Mouse (Mus musculus): Measurements from ENCODE around the gene Iqcg. TPM values are rescaled to one million over a fixed set of nuclear protein-coding genes. Genes with fewer than 3 reads are reported as not detected.

Gene Iqcg
- polyA plus RNA-seq, 1 experiment from 2014 or later, result 5.4 TPM

- H3K9me3 ChIP-seq (replicated peaks; ENCODE audit: low read length), result no peaks in the 10 kb centered on the region
- ATAC-seq (replicated peaks; ENCODE audit: low FRiP score, low read depth) (no peak), DNase-seq (ENCODE audit: low spot score) (no peak)
- no peak overlapping the region for H3K9ac ChIP-seq (ENCODE audit: low read depth, low read length)
- TF ChIP-seq CTCF (IDR thresholded peaks at IDR 0.05; ENCODE audit: low read depth), result no peak
- H3K4me1 ChIP-seq (replicated peaks; ENCODE audit: insufficient read depth, low read length), result no peaks in the 10 kb centered on the region
- H3K36me3 ChIP-seq (ENCODE audit: insufficient read depth, low read length), result peaks cover 38% of the 10 kb centered on the region
- H3K4me2 ChIP-seq (ENCODE audit: low read length), result no peak overlapping the region
- H3K27me3 ChIP-seq (ENCODE audit: insufficient read depth, low read length), result no peaks in the 10 kb centered on the region
- 93% methylated on average over 4 of the region's 4 CpGs for WGBS
- H3K4me3 ChIP-seq (replicated peaks; ENCODE audit: low read depth, low read length), result no peak overlapping the region
- H3K27ac ChIP-seq, result no peak overlapping the region
Measured at GRCm38 (mm10) chr16:32981405-32981804, 74.6 kb downstream of the Iqcg start.

GRCm38 (mm10) chr16:32980227-32980626 is 75.8 kb downstream of the Iqcg start:
- H3K4me2 ChIP-seq (ENCODE audit: low read length), result no peak overlapping the region
- 88% methylated on average over 1 of the region's 1 CpGs for WGBS
- no peaks in the 10 kb centered on the region for H3K27me3 ChIP-seq (ENCODE audit: insufficient read depth, low read length)
- ATAC-seq (replicated peaks; ENCODE audit: low FRiP score, low read depth) (no peak), DNase-seq (ENCODE audit: low spot score) (no peak)
- peaks cover 36% of the 10 kb centered on the region for H3K36me3 ChIP-seq (ENCODE audit: insufficient read depth, low read length)
- no peaks in the 10 kb centered on the region for H3K4me1 ChIP-seq (replicated peaks; ENCODE audit: insufficient read depth, low read length)
- H3K27ac ChIP-seq, result no peak overlapping the region
- no peak overlapping the region for H3K9ac ChIP-seq (ENCODE audit: low read depth, low read length)
- H3K4me3 ChIP-seq (replicated peaks; ENCODE audit: low read depth, low read length), result no peak overlapping the region
- no peaks in the 10 kb centered on the region for H3K9me3 ChIP-seq (replicated peaks; ENCODE audit: low read length)
- TF ChIP-seq CTCF (IDR thresholded peaks at IDR 0.05; ENCODE audit: low read depth), result no peak

- H3K4me3 ChIP-seq (replicated peaks; ENCODE audit: low read depth, low read length), result no peak overlapping the region
- TF ChIP-seq CTCF (IDR thresholded peaks at IDR 0.05; ENCODE audit: low read depth), result no peak
- H3K9me3 ChIP-seq (replicated peaks; ENCODE audit: low read length), result no peaks in the 10 kb centered on the region
- H3K27me3 ChIP-seq (ENCODE audit: insufficient read depth, low read length), result no peaks in the 10 kb centered on the region
- ATAC-seq (replicated peaks; ENCODE audit: low FRiP score, low read depth) (no peak), DNase-seq (ENCODE audit: low spot score) (no peak)
- WGBS, result 77% methylated on average over 2 of the region's 2 CpGs
- no peak overlapping the region for H3K27ac ChIP-seq
- peaks cover 26% of the 10 kb centered on the region for H3K36me3 ChIP-seq (ENCODE audit: insufficient read depth, low read length)
- H3K4me2 ChIP-seq (ENCODE audit: low read length), result no peak overlapping the region
- H3K4me1 ChIP-seq (replicated peaks; ENCODE audit: insufficient read depth, low read length), result no peaks in the 10 kb centered on the region
- no peak overlapping the region for H3K9ac ChIP-seq (ENCODE audit: low read depth, low read length)
Measured at GRCm38 (mm10) chr16:32973047-32973446, 83.0 kb downstream of the Iqcg start.

GRCm38 (mm10) chr16:32972535-32972934 is 83.5 kb downstream of the Iqcg start:
- no peak overlapping the region for H3K9ac ChIP-seq (ENCODE audit: low read depth, low read length)
- DNase-seq (ENCODE audit: low spot score) (no peak), ATAC-seq (replicated peaks; ENCODE audit: low FRiP score, low read depth) (no peak)
- H3K4me1 ChIP-seq (replicated peaks; ENCODE audit: insufficient read depth, low read length), result no peaks in the 10 kb centered on the region
- H3K36me3 ChIP-seq (ENCODE audit: insufficient read depth, low read length), result peaks cover 24% of the 10 kb centered on the region
- TF ChIP-seq CTCF (IDR thresholded peaks at IDR 0.05; ENCODE audit: low read depth), result no peak
- H3K4me3 ChIP-seq (replicated peaks; ENCODE audit: low read depth, low read length), result no peak overlapping the region
- H3K9me3 ChIP-seq (replicated peaks; ENCODE audit: low read length), result no peaks in the 10 kb centered on the region
- 73% methylated on average over 5 of the region's 5 CpGs for WGBS
- no peak overlapping the region for H3K27ac ChIP-seq
- H3K4me2 ChIP-seq (ENCODE audit: low read length), result no peak overlapping the region
- no peaks in the 10 kb centered on the region for H3K27me3 ChIP-seq (ENCODE audit: insufficient read depth, low read length)

MicroRNAs encoded within 50 kb of the gene (microRNA counts, 519-probe panel; counts per million panel counts)
- microRNA mmu-miR-1947, result 330 counts per million, percentile 68 among the panel's probes with 10 or more counts

Small RNAs within 50 kb of the gene (microRNA-seq; reads per million reads assigned to microRNA genes)
- gene Gm22231, result not detected
- 4.0 reads per million, percentile 12 among the genes with 10 or more reads in this experiment for gene Mir1947

Other genes with a start within 250 kb of the Iqcg start
- 0.24 and 0.28 TPM in 2 replicates for gene Smbd1, start 245.7 kb downstream of the Iqcg start, polyA plus RNA-seq (2015; fragmentation: Nextera tagmentation; extraction: Ambion mirVana)
- 113 and 115 TPM in 2 replicates for gene Fyttd1, start 178.7 kb downstream of the Iqcg start, polyA plus RNA-seq (2015; fragmentation: Nextera tagmentation; extraction: Ambion mirVana)
- 12.0 and 14.1 TPM in 2 replicates for gene Rubcn, start 178.5 kb downstream of the Iqcg start, polyA plus RNA-seq (2015; fragmentation: Nextera tagmentation; extraction: Ambion mirVana)
- gene Lrch3, start 142.1 kb downstream of the Iqcg start, polyA plus RNA-seq (2015; fragmentation: Nextera tagmentation; extraction: Ambion mirVana), result 14.1 and 15.6 TPM in 2 replicates
- gene Rpl35a, start 235 bp upstream of the Iqcg start, polyA plus RNA-seq (2015; fragmentation: Nextera tagmentation; extraction: Ambion mirVana), result 1,032 and 1,181 TPM in 2 replicates
- gene Lmln, start 6.3 kb upstream of the Iqcg start, polyA plus RNA-seq (2015; fragmentation: Nextera tagmentation; extraction: Ambion mirVana), result 0.95 and 2.2 TPM in 2 replicates
- 16.9 and 17.8 TPM in 2 replicates for gene Osbpl11, start 128.9 kb upstream of the Iqcg start, polyA plus RNA-seq (2015; fragmentation: Nextera tagmentation; extraction: Ambion mirVana)
- 90.6 and 97.5 TPM in 2 replicates for gene Snx4, start 195.2 kb upstream of the Iqcg start, polyA plus RNA-seq (2015; fragmentation: Nextera tagmentation; extraction: Ambion mirVana)